Mouse (Mus musculus): ENCODE data around the gene Ptcd1.
A peak's percentile ranks its signal among the peaks of the same experiment; 100 is the strongest.
"Not testable (repeated sequence)": the region's sequence is repeated elsewhere in the genome, so short reads cannot be mapped to it uniquely, and the experiment has no call there.

Gene Ptcd1

DNA sequence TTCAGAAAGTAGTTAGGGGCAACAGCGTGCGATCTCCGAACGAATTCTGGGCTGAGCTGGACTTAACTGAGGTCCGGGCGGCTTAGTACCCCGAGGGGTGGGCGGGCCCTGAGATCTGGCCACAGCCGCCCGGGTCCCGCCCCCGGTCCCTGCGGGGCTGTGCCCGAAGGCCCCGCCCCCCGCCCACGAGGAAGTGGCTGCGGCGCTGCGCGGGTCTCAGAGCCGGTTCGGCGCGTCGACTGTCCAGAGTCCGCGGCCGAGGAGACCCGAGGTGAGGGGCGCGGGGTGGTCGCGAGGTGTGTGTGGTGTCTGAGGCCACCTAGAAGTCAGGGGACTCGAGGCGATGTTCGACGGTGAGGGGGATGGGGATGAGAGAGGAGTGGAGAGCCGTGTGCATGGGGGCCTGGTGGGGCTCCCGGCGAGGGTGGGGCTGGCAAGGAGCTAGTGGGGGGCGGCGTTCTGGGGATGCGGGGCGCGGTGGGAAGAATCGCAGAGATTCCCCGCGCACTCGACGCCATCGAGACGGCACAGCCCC, 52.8 kb downstream of the Ptcd1 start, which contains the start of gene Arpc1b:
TSS of gene Arpc1b (plus strand) at position 145 of the 535 bp plus-strand sequence.
- peak; percentile 60 for DNase-seq (ENCODE audit: extremely low spot score)

- DNase-seq (ENCODE audit: extremely low spot score) = no peak
Measured at GRCm38 (mm10) chr5:145113416-145113815, 53.5 kb downstream of the Ptcd1 start.

DNA sequence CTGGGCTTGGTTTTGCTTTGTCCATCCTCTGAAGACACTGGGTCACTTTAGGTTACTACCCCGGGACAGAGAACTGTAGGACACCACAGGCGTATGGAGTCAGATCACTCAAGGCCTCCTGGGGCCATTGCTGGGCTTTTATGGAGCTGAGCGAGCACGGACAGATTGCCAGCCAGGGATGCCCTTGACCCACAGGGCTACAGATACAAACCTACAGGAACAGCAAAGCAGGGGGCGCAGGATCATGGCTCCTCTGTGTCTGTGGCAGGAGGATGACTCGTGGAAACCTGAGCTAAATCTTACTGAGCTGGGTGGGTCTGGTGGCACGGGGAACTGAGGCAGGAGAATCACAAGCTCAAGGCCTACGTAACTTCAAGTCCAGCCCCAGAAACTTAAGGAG, 54.3 kb downstream of the Ptcd1 start:
- no peak for DNase-seq (ENCODE audit: extremely low spot score)

DNA sequence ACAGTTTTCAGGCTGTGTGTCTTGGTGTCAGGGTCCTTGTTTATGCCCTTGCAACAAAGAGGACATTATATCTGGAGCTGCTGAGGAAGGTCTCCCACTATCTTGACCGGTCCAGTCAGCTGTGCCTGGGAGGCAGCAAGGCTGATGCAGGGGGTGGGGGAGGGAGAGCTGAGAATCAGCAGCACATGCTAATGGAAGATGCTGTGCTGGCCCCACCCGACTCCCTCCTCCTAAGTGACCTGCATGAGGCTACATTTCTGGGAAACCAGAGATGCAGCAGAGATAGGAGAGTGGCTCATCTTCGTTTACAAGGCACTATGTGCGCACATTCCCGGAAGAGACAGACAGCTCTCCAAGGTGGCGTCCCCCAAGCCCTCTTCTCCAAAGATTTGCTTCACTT, 56.5 kb downstream of the Ptcd1 start:
- no peak for DNase-seq (ENCODE audit: extremely low spot score)

DNA sequence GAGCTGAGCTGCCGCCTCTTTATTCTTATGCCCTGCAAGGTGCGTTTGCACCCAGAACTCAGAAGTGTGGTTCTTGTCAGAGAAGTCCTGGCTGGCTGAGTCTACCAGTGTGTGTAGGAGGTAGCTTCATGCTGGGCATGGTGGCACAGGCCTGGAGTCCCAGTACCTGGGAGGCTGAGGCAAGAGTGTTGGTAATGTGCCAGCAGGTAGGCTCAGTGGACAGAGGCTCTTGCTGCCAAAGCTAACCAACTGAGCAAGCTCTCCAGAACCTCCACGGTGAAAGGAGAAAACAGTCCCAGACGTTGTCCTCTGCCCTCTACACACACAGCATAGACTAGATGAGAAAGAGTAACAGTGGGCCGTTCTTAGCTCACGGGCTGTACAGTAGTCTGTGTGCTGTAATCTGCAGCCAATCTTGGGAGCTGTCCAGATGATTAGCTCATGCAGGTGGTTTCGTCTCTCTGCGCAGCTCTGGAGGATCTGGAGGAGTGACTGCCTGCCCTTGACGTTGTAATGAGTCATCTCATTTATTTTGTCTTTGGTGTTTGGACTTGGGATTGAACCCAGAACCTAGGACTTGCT, 61.1 kb downstream of the Ptcd1 start:
- DNase-seq (ENCODE audit: extremely low spot score) = no peak

GRCm38 (mm10) chr5:145104328-145104727, 62.6 kb downstream of the Ptcd1 start:
- no peak for DNase-seq (ENCODE audit: extremely low spot score)

- no peak for DNase-seq (ENCODE audit: extremely low spot score)
Measured at GRCm38 (mm10) chr5:145102706-145103105, 64.2 kb downstream of the Ptcd1 start.

- DNase-seq (ENCODE audit: extremely low spot score) = not testable (repeated sequence)
Measured at GRCm38 (mm10) chr5:145101451-145101850, 65.5 kb downstream of the Ptcd1 start.

GRCm38 (mm10) chr5:145100960-145101359, 65.9 kb downstream of the Ptcd1 start:
- DNase-seq (ENCODE audit: extremely low spot score) = no peak

- DNase-seq (ENCODE audit: extremely low spot score) = no peak
Measured at GRCm38 (mm10) chr5:145098340-145098821, 68.5 kb downstream of the Ptcd1 start.
